In genomic region chr2:163471136-163471535, GRCm38 (mm10) we compare ENCODE assay signal across 9 mouse cellular contexts. TPM values are rescaled to one million over a fixed set of nuclear protein-coding genes. Genes with fewer than 3 reads are reported as not detected.
DNase-seq lines count a peak whose midpoint lies in the region; ATAC-seq lines count a peak whose summit lies in the region.
"Had no signal": no experiment of that assay in that cellular context is flagged by ENCODE, and none has a peak within 500 bp of the region (broad histone marks: within the 10 kb centered on the region; RNA-seq: fewer than 3 reads in every experiment).

No protein-coding gene starts in this region.

- WGBS in heart, embryonic 12.5 days, result 69% methylated on average over 3 of the region's 3 CpGs
- WGBS in liver, embryonic 13.5 days (ENCODE audit: insufficient replicate concordance), result 67% methylated on average over 3 of the region's 3 CpGs

- no peak for ATAC-seq in erythroblast, adult 5-6 weeks (replicated peaks; ENCODE audit: low FRiP score, poor library complexity, severe bottlenecking)
- no peak for ATAC-seq in heart, embryonic 12.5 days (ENCODE audit: insufficient number of reproducible peaks, low FRiP score)
- ATAC-seq in liver, embryonic 13.5 days (ENCODE audit: low read depth), result no peak

- H3K27ac ChIP-seq in heart, embryonic 12.5 days (ENCODE audit: poor library complexity, severe bottlenecking), result no peak overlapping the region
- no peak overlapping the region for H3K27ac ChIP-seq in liver, embryonic 13.5 days

- peak overlapping the region; percentile 90 for H3K4me2 ChIP-seq in heart, embryonic 12.5 days
- peak overlapping the region; percentile 90 for H3K4me2 ChIP-seq in liver, embryonic 13.5 days

- peak overlapping the region; percentile 97 for H3K4me3 ChIP-seq in erythroblast, embryonic 14.5 days (replicated peaks)
- H3K4me3 ChIP-seq in heart, embryonic 12.5 days, result peak overlapping the region; percentile 81
- peak overlapping the region; percentile 86 for H3K4me3 ChIP-seq in liver, embryonic 13.5 days (replicated peaks)

- H3K9me3 ChIP-seq in erythroblast, embryonic 14.5 days (ENCODE audit: control insufficient read depth, low read length), result no peaks in the 10 kb centered on the region
- no peaks in the 10 kb centered on the region for H3K9me3 ChIP-seq in heart, embryonic 12.5 days (replicated peaks)
- no peaks in the 10 kb centered on the region for H3K9me3 ChIP-seq in liver, embryonic 13.5 days (replicated peaks)

- H3K36me3 ChIP-seq in erythroblast, embryonic 14.5 days (ENCODE audit: control insufficient read depth), result peaks cover 30% of the 10 kb centered on the region
- H3K36me3 ChIP-seq in heart, embryonic 12.5 days, result peaks cover 24% of the 10 kb centered on the region
- H3K36me3 ChIP-seq in liver, embryonic 13.5 days, result peaks cover 23% of the 10 kb centered on the region

- peak; percentile 62 for DNase-seq in adrenal gland, postnatal 10 days
- no peak for DNase-seq in liver, embryonic 13.5 days
- no peak for DNase-seq in ovary, postnatal 10 days (ENCODE audit: low spot score)
- DNase-seq in right cerebral cortex, adult 2 months (ENCODE audit: low spot score in 2 of 2), result no peak
- no peak for DNase-seq in kidney, adult 8-10 months

- H3K4me1 ChIP-seq in erythroblast, embryonic 14.5 days (ENCODE audit: control insufficient read depth), result peaks cover 21% of the 10 kb centered on the region
- peaks cover 10% of the 10 kb centered on the region for H3K4me1 ChIP-seq in heart, embryonic 12.5 days (replicated peaks)
- peaks cover 19% of the 10 kb centered on the region for H3K4me1 ChIP-seq in liver, embryonic 13.5 days (replicated peaks)

- peaks cover 3% of the 10 kb centered on the region; the same call in 1 of the 2 replicates for H3K27me3 ChIP-seq in erythroblast, embryonic 14.5 days (ENCODE audit: control insufficient read depth)
- peaks cover 4% of the 10 kb centered on the region; the same call in 1 of the 2 replicates for H3K27me3 ChIP-seq in heart, embryonic 12.5 days (replicated peaks)
- H3K27me3 ChIP-seq in liver, embryonic 13.5 days, result 0 out of 2 replicates have a peak, but pooled peaks cover 5% of the 10 kb centered on the region

- H3K9ac ChIP-seq in heart, embryonic 12.5 days, result 0 out of 2 replicates have a peak overlapping the region, but pooled peaks have one; percentile 86
- H3K9ac ChIP-seq in liver, embryonic 13.5 days, result peak overlapping the region; percentile 87

RNA-seq across cellular contexts. Expression of gene Fitm2, which starts 1.3 kb away (rescaled TPM):
- polyA plus RNA-seq in erythroblast, embryonic 14.5 days (2012), result 0.15 and 0.18 TPM in 2 replicates
- total RNA-seq in erythroblast, adult 5-6 weeks (2015; ENCODE audit: low replicate concordance), result 0.21 TPM in 1 of 2 replicates, not detected in the other
- total RNA-seq in erythroblast, adult 5-6 weeks (2017; ENCODE audit: low replicate concordance), result 0.77 and 2.2 TPM in 2 replicates
- 10 to 100 TPM; 76.9 to 91.9 TPM for total RNA-seq in adrenal gland, postnatal 10 days (2021)
- polyA plus RNA-seq in heart, embryonic 12.5 days (2016; fragmentation: Nextera tagmentation; extraction: Ambion mirVana), result 14.2 and 15.5 TPM in 2 replicates
- polyA plus RNA-seq in liver, embryonic 13.5 days (2015; fragmentation: Nextera tagmentation; extraction: Ambion mirVana), result 4.7 and 5.3 TPM in 2 replicates

RNA-seq across cellular contexts. Expression of gene R3hdml, which starts 21.0 kb away (rescaled TPM):
- not detected in 2 replicates for polyA plus RNA-seq in erythroblast, embryonic 14.5 days (2012)
- not detected in 2 replicates for total RNA-seq in erythroblast, adult 5-6 weeks (2015; ENCODE audit: low replicate concordance)
- total RNA-seq in erythroblast, adult 5-6 weeks (2017; ENCODE audit: low replicate concordance), result not detected in 2 replicates
- not detected for total RNA-seq in adrenal gland, postnatal 10 days (2021)
- polyA plus RNA-seq in heart, embryonic 12.5 days (2016; fragmentation: Nextera tagmentation; extraction: Ambion mirVana), result not detected in 2 replicates
- polyA plus RNA-seq in liver, embryonic 13.5 days (2015; fragmentation: Nextera tagmentation; extraction: Ambion mirVana), result not detected in 2 replicates
- total RNA-seq: hematopoietic stem cell, adult 5-6 weeks had no signal

RNA-seq across cellular contexts. Expression of gene Gdap1l1, which starts 32.9 kb away (rescaled TPM):
- not detected in 2 replicates for polyA plus RNA-seq in erythroblast, embryonic 14.5 days (2012)
- total RNA-seq in erythroblast, adult 5-6 weeks (2015; ENCODE audit: low replicate concordance), result not detected in 2 replicates
- not detected in 2 replicates for total RNA-seq in erythroblast, adult 5-6 weeks (2017; ENCODE audit: low replicate concordance)
- 1 to 10 TPM; 3.4 to 4.3 TPM for total RNA-seq in adrenal gland, postnatal 10 days (2021)
- 0.19 and 0.63 TPM in 2 replicates for polyA plus RNA-seq in heart, embryonic 12.5 days (2016; fragmentation: Nextera tagmentation; extraction: Ambion mirVana)
- 0.20 and 0.35 TPM in 2 replicates for polyA plus RNA-seq in liver, embryonic 13.5 days (2015; fragmentation: Nextera tagmentation; extraction: Ambion mirVana)

RNA-seq across cellular contexts. Expression of gene Hnf4a, which starts 35.5 kb away (rescaled TPM):
- polyA plus RNA-seq in erythroblast, embryonic 14.5 days (2012), result 0.01 and 0.06 TPM in 2 replicates
- not detected in 2 replicates for total RNA-seq in erythroblast, adult 5-6 weeks (2015; ENCODE audit: low replicate concordance)
- total RNA-seq in erythroblast, adult 5-6 weeks (2017; ENCODE audit: low replicate concordance), result 0.26 and 0.42 TPM in 2 replicates
- total RNA-seq in adrenal gland, postnatal 10 days (2021), result 10 to 100 TPM; 11.8 to 51.8 TPM
- polyA plus RNA-seq in heart, embryonic 12.5 days (2016; fragmentation: Nextera tagmentation; extraction: Ambion mirVana), result 0.17 and 0.18 TPM in 2 replicates
- polyA plus RNA-seq in liver, embryonic 13.5 days (2015; fragmentation: Nextera tagmentation; extraction: Ambion mirVana), result 12.3 and 15.3 TPM in 2 replicates

RNA-seq across cellular contexts. Expression of gene Oser1, which starts 46.6 kb away (rescaled TPM):
- polyA plus RNA-seq in erythroblast, embryonic 14.5 days (2012), result 0.83 and 1.1 TPM in 2 replicates
- total RNA-seq in erythroblast, adult 5-6 weeks (2015; ENCODE audit: low replicate concordance), result 15.5 and 27.5 TPM in 2 replicates
- 21.6 and 26.3 TPM in 2 replicates for total RNA-seq in erythroblast, adult 5-6 weeks (2017; ENCODE audit: low replicate concordance)
- total RNA-seq in adrenal gland, postnatal 10 days (2021), result 10 to 100 TPM; 34.6 to 34.8 TPM
- 55.3 and 57.2 TPM in 2 replicates for polyA plus RNA-seq in heart, embryonic 12.5 days (2016; fragmentation: Nextera tagmentation; extraction: Ambion mirVana)
- polyA plus RNA-seq in liver, embryonic 13.5 days (2015; fragmentation: Nextera tagmentation; extraction: Ambion mirVana), result 36.1 and 39.2 TPM in 2 replicates
